Mouse (Mus musculus) heart, embryonic 12.5 days (tissue): ENCODE results near the gene Shf. TPM values are rescaled to one million over a fixed set of nuclear protein-coding genes. Genes with fewer than 3 reads are reported as not detected.

Experiments used
- ATAC-seq: fragments of 200-750 bp; cut with Nextera tagmentation; 2 replicates; pipeline ENCODE4 v1.8.0; 2017; ENCODE audit warnings: moderate TSS enrichment, moderate library complexity; ENCODE audit not compliant: insufficient number of reproducible peaks, low FRiP score
- H3K27ac ChIP-seq: fragments of 300-500 bp; sonication (generic); 2 replicates; pipeline ENCODE4 v1.5.1; 2016; ENCODE audit warnings: mild to moderate bottlenecking, moderate library complexity; ENCODE audit not compliant: poor library complexity, severe bottlenecking
- H3K27me3 ChIP-seq: fragments of 300-500 bp; sonication (generic); replicated peaks from 2 replicates; pipeline ENCODE4 v1.6.1; 2016; ENCODE audit warnings: mild to moderate bottlenecking, moderate library complexity
- H3K36me3 ChIP-seq: fragments of 300-500 bp; sonication (generic); 2 replicates; pipeline ENCODE4 v1.6.1; 2016; ENCODE audit warnings: mild to moderate bottlenecking, moderate library complexity
- H3K4me1 ChIP-seq: fragments of 300-500 bp; sonication (generic); replicated peaks from 2 replicates; pipeline ENCODE4 v1.6.1; 2016; ENCODE audit warnings: mild to moderate bottlenecking
- H3K4me2 ChIP-seq: fragments of 300-500 bp; sonication (generic); 2 replicates; pipeline ENCODE4 v1.6.1; 2016; ENCODE audit warnings: mild to moderate bottlenecking, moderate library complexity
- H3K4me3 ChIP-seq: fragments of 300-500 bp; sonication (generic); 2 replicates; pipeline ENCODE4 v1.5.1; 2016; ENCODE audit warnings: mild to moderate bottlenecking
- H3K9ac ChIP-seq: fragments of 300-500 bp; sonication (generic); 2 replicates; pipeline ENCODE4 v1.6.1; 2016; ENCODE audit warnings: mild to moderate bottlenecking, moderate library complexity
- H3K9me3 ChIP-seq: fragments of 300-500 bp; sonication (generic); replicated peaks from 2 replicates; pipeline ENCODE4 v1.6.1; 2016; ENCODE audit warnings: mild to moderate bottlenecking, moderate library complexity
- WGBS: fragments of 180-500 bp; shearing (Covaris S2); methylation state at CpG from one replicate; pipeline ENCODE4 v1.1.7; 2016; 5-methylcytosine and 5-hydroxymethylcytosine counted together
- polyA plus RNA-seq: library from polyadenylated mRNA; unstranded; fragments of >200 nt; fragmentation: Nextera tagmentation; extraction: Ambion mirVana; gene quantifications from 2 replicates; pipeline ENCODE4 v1.2.1, GENCODE M21; 2016

Shf gene
- polyA plus RNA-seq, 1 experiment from 2014 or later = 2.9 TPM

DNA sequence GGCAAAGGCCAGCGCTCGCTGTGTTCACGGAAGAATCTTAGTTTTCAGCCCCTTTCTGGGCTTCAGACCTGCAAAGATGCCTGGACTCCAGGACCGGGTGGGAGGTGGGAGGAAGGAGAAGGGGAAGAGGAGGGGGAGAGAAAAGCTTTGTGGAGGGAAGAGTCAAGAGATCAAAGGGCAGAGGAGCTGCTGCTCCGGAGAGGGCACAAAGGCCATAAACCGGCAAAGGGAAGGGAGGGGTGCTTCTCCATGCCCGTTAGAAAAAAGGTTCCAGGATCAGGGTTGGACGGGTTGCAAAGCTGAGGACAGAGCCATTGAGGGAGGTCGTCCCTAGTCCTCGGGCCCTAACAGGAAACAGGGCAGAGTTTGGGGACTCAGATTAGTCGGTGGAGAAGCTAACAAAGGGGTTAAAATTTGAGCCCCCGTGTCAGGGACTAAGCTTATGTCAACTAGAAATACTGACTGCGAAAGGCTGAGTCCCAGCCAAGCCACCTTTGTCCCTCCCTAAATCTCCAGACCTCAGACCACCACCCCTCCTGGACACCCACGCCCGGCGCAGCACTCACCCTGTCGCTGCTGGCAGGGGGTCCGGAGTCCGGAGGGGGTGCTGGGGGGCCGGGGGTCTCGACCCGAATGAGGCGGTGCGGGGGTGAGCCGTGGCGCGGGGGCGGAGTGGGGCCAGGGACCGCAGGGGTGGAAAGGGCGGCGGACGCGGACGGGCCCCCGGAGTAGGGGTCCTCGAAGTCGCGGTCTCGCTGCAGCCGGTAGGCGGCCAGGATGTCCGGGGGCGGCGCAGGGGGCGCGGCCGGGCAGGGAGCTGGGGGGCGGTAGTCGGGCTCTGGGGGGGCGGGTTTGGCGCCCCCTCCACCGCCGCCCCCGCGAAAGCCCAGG, 636 bp downstream of the Shf start:
- Histone ChIP-seq H3K27ac (no peak overlapping the region; the same call in 1 of the 2 replicates), H3K9ac (peak overlapping the region; percentile 88), H3K27me3 (peaks cover 11% of the 10 kb centered on the region; the same call in 1 of the 2 replicates), H3K9me3 (no peaks in the 10 kb centered on the region), H3K36me3 (0 out of 2 replicates have a peak, but pooled peaks cover 3% of the 10 kb centered on the region), H3K4me3 (peak overlapping the region; percentile 88), H3K4me1 (peaks cover 37% of the 10 kb centered on the region), H3K4me2 (peak overlapping the region; percentile 90)
- WGBS = under 1% methylated on average over 52 of the region's 55 CpGs
- peak; percentile 70 for ATAC-seq

DNA sequence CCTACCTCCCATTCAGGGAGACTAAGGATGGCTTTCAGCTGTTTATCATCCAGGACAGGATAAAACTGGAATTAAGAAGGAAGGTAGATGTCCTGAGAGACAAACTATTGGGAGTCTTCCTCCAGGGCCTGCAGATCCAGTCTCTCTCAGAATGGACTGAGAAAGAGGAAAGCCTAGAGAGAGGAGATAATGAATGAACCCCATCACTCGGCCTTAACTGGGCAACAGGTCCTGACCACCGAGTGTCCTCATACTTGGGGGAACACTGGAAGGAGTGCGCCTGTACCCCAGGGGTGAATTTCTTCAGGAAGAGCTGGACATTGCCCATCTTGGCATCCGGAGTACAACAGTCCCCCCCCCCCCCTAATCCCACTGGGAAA, 1.3 kb downstream of the Shf start:
- Histone ChIP-seq H3K4me1 (peaks cover 37% of the 10 kb centered on the region), H3K36me3 (peaks cover 7% of the 10 kb centered on the region; the same call in 1 of the 2 replicates), H3K27me3 (peaks cover 11% of the 10 kb centered on the region; the same call in 1 of the 2 replicates), H3K27ac (no peak overlapping the region), H3K4me2 (peak overlapping the region; percentile 90), H3K4me3 (peak overlapping the region; percentile 88), H3K9me3 (no peaks in the 10 kb centered on the region), H3K9ac (peak overlapping the region; percentile 88)
- ATAC-seq = no peak
- WGBS = 23% methylated on average over 4 of the region's 4 CpGs

GRCm38 (mm10) chr2:122367181-122367580, 1.8 kb downstream of the Shf start:
- Histone ChIP-seq H3K4me2 (peak overlapping the region; percentile 90), H3K27me3 (peaks cover 11% of the 10 kb centered on the region; the same call in 1 of the 2 replicates), H3K4me3 (peak overlapping the region; percentile 88), H3K27ac (no peak overlapping the region), H3K9me3 (no peaks in the 10 kb centered on the region), H3K4me1 (peaks cover 43% of the 10 kb centered on the region), H3K36me3 (peaks cover 7% of the 10 kb centered on the region; the same call in 1 of the 2 replicates), H3K9ac (peak overlapping the region; percentile 88; the same call in 1 of the 2 replicates)
- WGBS = 38% methylated on average over 4 of the region's 4 CpGs
- ATAC-seq = no peak

- peaks cover 46% of the 10 kb centered on the region for H3K4me1 ChIP-seq
- ATAC-seq = no peak
- no peak overlapping the region for H3K27ac ChIP-seq
- peaks cover 11% of the 10 kb centered on the region; the same call in 1 of the 2 replicates for H3K27me3 ChIP-seq
- WGBS = 34% methylated on average over 5 of the region's 5 CpGs
- no peaks in the 10 kb centered on the region for H3K9me3 ChIP-seq
- no peak overlapping the region for H3K9ac ChIP-seq
- H3K4me3 ChIP-seq = peak overlapping the region; percentile 88; the same call in 1 of the 2 replicates
- H3K36me3 ChIP-seq = peaks cover 7% of the 10 kb centered on the region; the same call in 1 of the 2 replicates
- peak overlapping the region; percentile 90 for H3K4me2 ChIP-seq
Measured at GRCm38 (mm10) chr2:122366706-122367105, 2.3 kb downstream of the Shf start.

DNA sequence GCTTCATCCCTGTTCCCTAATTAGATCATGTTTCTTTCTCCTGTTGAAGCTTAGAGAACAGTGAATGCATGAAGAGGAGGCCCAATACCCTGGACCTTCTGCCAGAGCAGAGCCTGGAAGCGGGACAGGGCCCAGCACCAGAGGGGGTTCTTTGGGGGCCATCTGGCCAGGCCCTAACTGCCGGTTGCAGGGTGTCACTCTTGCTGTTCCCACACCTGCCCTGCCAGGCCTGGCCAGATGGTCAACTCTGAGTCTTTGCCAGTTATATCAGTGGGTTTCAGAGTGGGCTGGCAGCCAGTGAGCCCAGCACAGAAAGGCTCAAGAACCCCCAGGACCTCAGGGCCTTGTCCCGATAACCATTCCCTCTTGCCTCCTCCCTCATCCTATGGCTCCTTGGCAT, 2.9 kb downstream of the Shf start:
- no peak overlapping the region for H3K4me3 ChIP-seq
- 84% methylated on average over 3 of the region's 3 CpGs for WGBS
- no peaks in the 10 kb centered on the region for H3K9me3 ChIP-seq
- H3K4me2 ChIP-seq = peak overlapping the region; percentile 90; the same call in 1 of the 2 replicates
- H3K4me1 ChIP-seq = peaks cover 47% of the 10 kb centered on the region
- H3K9ac ChIP-seq = no peak overlapping the region
- H3K27me3 ChIP-seq = peaks cover 10% of the 10 kb centered on the region; the same call in 1 of the 2 replicates
- no peak overlapping the region for H3K27ac ChIP-seq
- no peak for ATAC-seq
- H3K36me3 ChIP-seq = peaks cover 7% of the 10 kb centered on the region; the same call in 1 of the 2 replicates

- ATAC-seq = no peak
- peaks cover 7% of the 10 kb centered on the region; the same call in 1 of the 2 replicates for H3K36me3 ChIP-seq
- H3K27ac ChIP-seq = no peak overlapping the region
- 80% methylated on average over 10 of the region's 10 CpGs for WGBS
- no peak overlapping the region for H3K9ac ChIP-seq
- peaks cover 3% of the 10 kb centered on the region; the same call in 1 of the 2 replicates for H3K27me3 ChIP-seq
- H3K4me3 ChIP-seq = no peak overlapping the region
- H3K9me3 ChIP-seq = no peaks in the 10 kb centered on the region
- H3K4me1 ChIP-seq = peaks cover 47% of the 10 kb centered on the region
- H3K4me2 ChIP-seq = no peak overlapping the region
Measured at GRCm38 (mm10) chr2:122365244-122365866, 3.6 kb downstream of the Shf start.

DNA sequence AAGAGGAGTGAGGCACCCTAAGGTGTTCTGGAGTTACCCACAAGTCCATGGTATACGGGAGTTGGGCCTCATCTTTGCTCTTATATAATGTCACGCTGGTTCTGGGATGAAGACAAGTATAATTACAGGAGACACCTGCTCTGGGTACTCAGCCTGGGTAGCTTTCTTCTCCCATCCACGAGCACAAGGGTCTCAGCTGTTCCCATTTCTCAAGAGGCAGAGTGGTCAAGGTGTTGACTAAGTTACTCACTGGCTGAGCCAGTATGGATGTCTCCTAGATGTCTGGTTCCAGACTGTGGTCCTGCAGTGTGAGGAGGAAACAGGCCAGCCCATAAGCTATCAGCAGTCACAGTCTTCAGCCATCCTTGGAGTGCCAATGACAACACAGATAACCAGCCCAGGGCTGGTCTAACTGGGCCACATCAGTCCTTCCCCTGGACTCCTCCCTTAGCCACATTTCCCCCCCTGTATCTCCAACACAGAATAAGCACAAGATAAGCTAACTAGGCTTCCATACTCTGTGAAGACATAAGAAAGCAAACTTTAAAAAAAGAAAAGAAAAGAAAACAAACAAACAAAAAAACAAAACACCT, 4.5 kb downstream of the Shf start:
- Histone ChIP-seq H3K4me3 (no peak overlapping the region), H3K4me1 (peaks cover 43% of the 10 kb centered on the region), H3K4me2 (no peak overlapping the region), H3K9ac (no peak overlapping the region), H3K9me3 (no peaks in the 10 kb centered on the region), H3K36me3 (peaks cover 7% of the 10 kb centered on the region; the same call in 1 of the 2 replicates), H3K27me3 (no peaks in the 10 kb centered on the region), H3K27ac (no peak overlapping the region)
- WGBS = 73% methylated on average over 3 of the region's 3 CpGs
- ATAC-seq = peak; percentile 20; the same call in 1 of the 2 replicates

GRCm38 (mm10) chr2:122362622-122363523, 6.1 kb downstream of the Shf start:
- H3K4me1 ChIP-seq = peaks cover 36% of the 10 kb centered on the region
- no peak for ATAC-seq
- H3K9ac ChIP-seq = no peak overlapping the region
- no peak overlapping the region for H3K4me3 ChIP-seq
- no peaks in the 10 kb centered on the region for H3K27me3 ChIP-seq
- peaks cover 10% of the 10 kb centered on the region; the same call in 1 of the 2 replicates for H3K36me3 ChIP-seq
- H3K9me3 ChIP-seq = no peaks in the 10 kb centered on the region
- H3K4me2 ChIP-seq = no peak overlapping the region
- WGBS = 87% methylated on average over 13 of the region's 13 CpGs
- no peak overlapping the region for H3K27ac ChIP-seq

GRCm38 (mm10) chr2:122361868-122362621, 6.9 kb downstream of the Shf start:
- H3K9me3 ChIP-seq = no peaks in the 10 kb centered on the region
- no peaks in the 10 kb centered on the region for H3K27me3 ChIP-seq
- no peak overlapping the region for H3K4me2 ChIP-seq
- no peak for ATAC-seq
- no peak overlapping the region for H3K4me3 ChIP-seq
- no peak overlapping the region for H3K27ac ChIP-seq
- no peak overlapping the region for H3K9ac ChIP-seq
- peaks cover 28% of the 10 kb centered on the region for H3K4me1 ChIP-seq
- WGBS = 62% methylated on average over 10 of the region's 10 CpGs
- H3K36me3 ChIP-seq = peaks cover 12% of the 10 kb centered on the region
